Mouse (Mus musculus) C2C12 (cell line): Measurements from ENCODE around the gene Rassf10.

Experiments used
- CTCF ChIP-seq: IDR thresholded peaks from one replicate; pipeline ENCODE4 v1.5.1; 2011; ENCODE audit not compliant: control insufficient read depth, insufficient read depth, insufficient read length
- FOSL1 ChIP-seq: IDR thresholded peaks from one replicate; pipeline ENCODE4 v1.8.0; 2011; ENCODE audit warnings: mild to moderate bottlenecking, low read length; ENCODE audit not compliant: poor library complexity, insufficient read depth, severe bottlenecking
- MAX ChIP-seq: IDR thresholded peaks from one replicate; pipeline ENCODE4 v1.6.1; 2011; ENCODE audit warnings: mild to moderate bottlenecking, control low read depth
- MYOG ChIP-seq: IDR thresholded peaks from one replicate; pipeline ENCODE4 v1.6.1; 2011; ENCODE audit not compliant: control insufficient read depth, insufficient read length; ENCODE audit errors: extremely low read depth
- USF1 ChIP-seq: IDR thresholded peaks from one replicate; pipeline ENCODE4 v1.6.1; 2011; ENCODE audit warnings: low read depth, mild to moderate bottlenecking, control low read depth, moderate library complexity

- TF ChIP-seq CTCF (no peak), USF1 (no peak), MYOG (no peak), FOSL1 (no peak), MAX (no peak)
These were observed 39.2 kb downstream of the Rassf10 start for GRCm38 (mm10) chr7:112992928-112993327.
